Mouse (Mus musculus) myocyte (in vitro differentiated cells): Measurements from ENCODE around the gene Fhad1.

Experiments
- POLR2A ChIP-seq: IDR thresholded peaks from one replicate; pipeline ENCODE4 v1.6.1; 2011; ENCODE audit warnings: low read depth, mild to moderate bottlenecking, control low read depth, moderate library complexity; ENCODE audit not compliant: insufficient read length
- USF1 ChIP-seq: IDR thresholded peaks from one replicate; pipeline ENCODE4 v1.6.1; 2011; ENCODE audit warnings: low read depth, mild to moderate bottlenecking, control low read depth, moderate library complexity

- TF ChIP-seq USF1 (peak; percentile 48), POLR2A (no peak)
Observed at GRCm38 (mm10) chr4:141954770-141955720, 59.8 kb downstream of the Fhad1 start.
